Mouse (Mus musculus) left cerebral cortex, postnatal 10 days (tissue): ENCODE measurements around the gene Zdhhc16. TPM values are rescaled to one million over a fixed set of nuclear protein-coding genes. Genes with fewer than 3 reads are reported as not detected.

Experiments used
- DNase-seq, 2 experiments: peaks; one replicate each; pipeline ENCODE4 v3.0.0; 2021 to 2022; ENCODE audit warnings: low spot score in 2 of 2, mixed read lengths in 1 of 2; ENCODE audit errors: extremely low spot score in 1 of 2
- intact Hi-C: fragments of 180-260 bp; cut with DNase I; formaldehyde crosslinking; loops from one replicate; pipeline ENCODE4 v1.15.1; 2025
- total RNA-seq, 2 experiments: library from RNA; stranded (reverse); gene quantifications; 2 replicates each; pipeline ENCODE4 v1.2.3; 2021

The Zdhhc16 gene
- total RNA-seq = 10 to 100 TPM; 55.0 to 69.5 TPM

- DNase-seq = peak; percentile 98 to 99
- intact Hi-C loops = no loop called here
Observed at GRCm38 (mm10) chr19:41933179-41934086, at the start of gene Zdhhc16, which contains the start of gene Exosc1. Gene Zdhhc16 (plus strand): TSS chr19:41933480. Gene Exosc1 (minus strand): TSS chr19:41933423.

GRCm38 (mm10) chr19:41883882-41884281 lies 49.4 kb upstream of the Zdhhc16 start:
- no peak for DNase-seq
- intact Hi-C loops = no loop called here

GRCm38 (mm10) chr19:41888191-41888590 lies 45.1 kb upstream of the Zdhhc16 start:
- DNase-seq = no peak
- intact Hi-C loops = no loop called here

GRCm38 (mm10) chr19:41894959-41895358 lies 38.3 kb upstream of the Zdhhc16 start:
- intact Hi-C loops = no loop called here

GRCm38 (mm10) chr19:41895460-41896318 lies 37.6 kb upstream of the Zdhhc16 start, which contains the start of gene Rrp12:
Gene Rrp12 (minus strand): TSS chr19:41896173.
- intact Hi-C loops = no loop called here

More at GRCm38 (mm10) chr19:41894959-41895358, 38.3 kb upstream of the Zdhhc16 start:
- DNase-seq = no peak

GRCm38 (mm10) chr19:41896319-41896711 lies 37.0 kb upstream of the Zdhhc16 start:
- no peak for DNase-seq
- intact Hi-C loops = no loop called here

More at GRCm38 (mm10) chr19:41895460-41896318, 37.6 kb upstream of the Zdhhc16 start, which contains the start of gene Rrp12:
- DNase-seq = peak; percentile 84 to 91

GRCm38 (mm10) chr19:41898860-41899259 lies 34.4 kb upstream of the Zdhhc16 start:
- intact Hi-C loops = no loop called here
- DNase-seq = no peak

- DNase-seq = no peak
- intact Hi-C loops = no loop called here
Observed at GRCm38 (mm10) chr19:41900495-41901090, 32.7 kb upstream of the Zdhhc16 start.

GRCm38 (mm10) chr19:41901696-41902095 lies 31.6 kb upstream of the Zdhhc16 start:
- peak in 1 of 2 experiments; percentile 73 for DNase-seq
- intact Hi-C loops = no loop called here

GRCm38 (mm10) chr19:41902848-41903593 lies 30.3 kb upstream of the Zdhhc16 start:
- intact Hi-C loops = no loop called here
- DNase-seq = no peak

GRCm38 (mm10) chr19:41905246-41905645 lies 28.0 kb upstream of the Zdhhc16 start:
- intact Hi-C loops = no loop called here

GRCm38 (mm10) chr19:41906311-41907078 lies 26.8 kb upstream of the Zdhhc16 start:
- no peak for DNase-seq
- intact Hi-C loops = no loop called here

More at GRCm38 (mm10) chr19:41905246-41905645, 28.0 kb upstream of the Zdhhc16 start:
- no peak for DNase-seq

- intact Hi-C loops = no loop called here
- DNase-seq = no peak
Observed at GRCm38 (mm10) chr19:41907079-41907760, 26.1 kb upstream of the Zdhhc16 start.

GRCm38 (mm10) chr19:41908736-41909135 lies 24.5 kb upstream of the Zdhhc16 start:
- intact Hi-C loops = no loop called here
- DNase-seq = peak in 1 of 2 experiments; percentile 34

GRCm38 (mm10) chr19:41910396-41910795 lies 22.9 kb upstream of the Zdhhc16 start:
- no peak for DNase-seq
- intact Hi-C loops = no loop called here

GRCm38 (mm10) chr19:41911178-41912073 lies 21.9 kb upstream of the Zdhhc16 start, which contains the start of gene Pgam1:
Gene Pgam1 (plus strand): TSS chr19:41911923.
- peak; percentile 95 to 98 for DNase-seq
- intact Hi-C loops = no loop called here
